Mouse (Mus musculus) urinary bladder, postnatal 10 days (tissue): Measurements from ENCODE around the gene Dnase2a.

Experiments used
- DNase-seq: peaks from one replicate; pipeline ENCODE4 v3.0.0; 2022; ENCODE audit warnings: low spot score

Gene Dnase2a

DNA sequence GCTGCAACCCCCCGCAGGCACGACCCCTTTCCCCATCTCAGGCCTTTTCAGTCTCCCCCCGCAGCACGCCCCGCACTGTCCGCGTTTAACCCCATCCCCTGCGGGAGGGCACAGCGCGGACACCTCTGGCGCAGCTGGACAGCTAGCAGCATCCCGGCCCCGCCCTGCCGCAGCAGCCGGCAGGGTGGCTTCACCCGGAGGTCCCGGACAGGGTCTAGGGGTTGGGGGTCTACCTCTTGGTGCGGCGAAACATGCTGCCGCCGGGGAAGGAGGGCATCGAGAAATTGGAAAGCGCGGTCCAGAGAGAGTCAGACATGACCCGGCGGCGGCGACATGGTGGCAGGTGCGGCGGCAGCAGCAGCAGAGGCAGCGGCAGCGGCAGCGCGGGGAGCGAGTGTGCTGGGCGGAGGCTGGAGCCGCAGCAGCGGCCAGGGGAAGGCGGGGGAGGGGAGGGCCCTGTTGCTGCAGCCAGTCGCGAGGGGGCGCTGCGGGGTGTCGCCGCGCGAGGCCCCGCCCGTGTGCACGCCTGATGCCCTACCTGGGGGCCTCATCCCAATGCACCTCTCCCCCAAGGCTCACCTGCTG is 28.7 kb downstream of the Dnase2a start, which contains the start of gene Mast1:
Mast1 (minus strand) TSS at position 398 of the 585 bp plus-strand sequence.
- no peak for DNase-seq

DNA sequence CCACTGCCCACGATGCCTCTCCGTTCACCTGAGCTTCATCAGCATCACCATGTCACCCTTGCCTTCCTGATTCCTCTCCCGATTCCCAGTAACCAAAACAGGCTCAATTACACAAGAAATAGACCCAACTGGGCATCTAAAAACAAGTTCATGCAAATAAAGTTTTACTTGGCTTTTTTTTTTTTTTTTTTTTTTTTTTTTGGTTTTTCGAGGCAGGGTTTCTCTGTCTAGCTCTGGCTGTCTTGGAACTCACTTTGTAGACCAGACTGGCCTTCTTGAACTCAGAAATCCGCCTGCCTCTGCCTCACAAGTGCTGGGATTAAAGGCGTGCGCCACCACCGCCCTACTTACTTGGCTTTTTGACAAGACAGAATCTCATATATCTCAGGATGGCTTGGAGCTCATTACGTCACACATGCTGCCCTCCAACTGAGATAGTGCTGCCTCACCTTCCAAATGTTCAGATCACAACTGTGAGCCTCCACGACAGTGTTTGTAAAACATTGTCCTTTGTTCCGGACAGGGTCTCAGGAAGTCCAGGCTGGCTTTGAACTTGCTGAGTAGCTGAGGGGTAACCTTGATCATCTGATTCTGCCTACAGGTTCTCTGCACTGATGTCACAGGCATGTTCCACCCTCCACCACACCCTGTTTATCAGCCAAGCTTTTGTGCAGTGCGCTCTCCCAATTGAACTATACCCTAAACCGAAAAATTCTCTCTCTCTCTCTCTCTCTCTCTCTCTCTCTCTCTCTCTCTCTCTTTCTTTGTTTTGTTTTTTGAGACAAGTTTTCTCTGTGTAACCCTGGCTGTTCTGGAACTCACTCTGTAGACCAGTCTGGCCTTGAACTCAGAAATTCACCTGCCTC is 29.5 kb downstream of the Dnase2a start:
- DNase-seq = no peak

DNA sequence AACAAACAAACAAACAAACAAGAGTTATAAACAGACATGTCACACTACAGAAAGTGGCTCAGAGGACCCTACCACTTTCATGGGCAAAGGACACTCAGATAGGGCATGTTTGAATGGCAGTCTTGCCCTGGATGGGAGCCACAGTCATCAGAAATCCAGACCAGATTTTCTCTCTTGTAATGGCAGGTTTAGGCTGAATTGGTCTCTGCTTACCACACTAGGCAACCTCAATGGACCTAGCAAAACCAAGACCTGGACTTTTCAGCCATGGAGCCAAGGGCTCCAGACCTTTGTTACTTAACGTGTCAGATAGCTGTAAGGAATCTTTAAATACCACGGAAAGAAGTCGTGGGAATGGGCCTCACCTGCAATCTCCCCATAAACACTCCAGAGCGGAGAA is 35.3 kb downstream of the Dnase2a start:
- DNase-seq = no peak

GRCm38 (mm10) chr8:84944478-84945160 is 36.3 kb downstream of the Dnase2a start:
- DNase-seq = no peak

- DNase-seq = no peak
Observed at GRCm38 (mm10) chr8:84945235-84945632, 36.9 kb downstream of the Dnase2a start.

GRCm38 (mm10) chr8:84945633-84946527 is 37.5 kb downstream of the Dnase2a start:
- DNase-seq = no peak

- no peak for DNase-seq
Observed at GRCm38 (mm10) chr8:84946528-84947240, 38.3 kb downstream of the Dnase2a start, which contains the start of gene Rtbdn. Gene Rtbdn (plus strand): TSS chr8:84946991.

GRCm38 (mm10) chr8:84947241-84947545 is 38.8 kb downstream of the Dnase2a start:
- DNase-seq = no peak

- DNase-seq = no peak
Observed at GRCm38 (mm10) chr8:84949753-84950152, 41.4 kb downstream of the Dnase2a start.

- no peak for DNase-seq
Observed at GRCm38 (mm10) chr8:84952612-84953255, 44.4 kb downstream of the Dnase2a start.

GRCm38 (mm10) chr8:84956768-84957167 is 48.4 kb downstream of the Dnase2a start:
- DNase-seq = no peak

DNA sequence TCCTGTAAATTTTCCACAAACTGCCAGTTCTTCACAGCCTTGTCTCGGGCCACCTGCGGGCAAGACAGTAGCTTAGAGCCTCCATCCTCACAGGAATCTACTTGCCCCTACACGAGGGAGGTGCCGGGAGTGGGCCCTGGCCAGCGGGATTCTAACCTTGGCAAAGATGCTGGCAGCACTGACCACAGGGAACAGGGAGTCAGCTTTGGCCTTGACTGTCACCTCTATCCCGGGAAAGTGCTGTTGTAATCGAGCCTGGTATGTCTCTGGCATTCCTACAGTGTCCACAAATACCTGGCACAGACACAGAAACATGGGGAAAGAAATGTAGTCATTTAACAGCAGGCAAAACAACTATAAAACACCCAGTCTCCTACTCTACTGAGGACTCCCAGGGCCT is 51.5 kb downstream of the Dnase2a start:
- DNase-seq = no peak

DNA sequence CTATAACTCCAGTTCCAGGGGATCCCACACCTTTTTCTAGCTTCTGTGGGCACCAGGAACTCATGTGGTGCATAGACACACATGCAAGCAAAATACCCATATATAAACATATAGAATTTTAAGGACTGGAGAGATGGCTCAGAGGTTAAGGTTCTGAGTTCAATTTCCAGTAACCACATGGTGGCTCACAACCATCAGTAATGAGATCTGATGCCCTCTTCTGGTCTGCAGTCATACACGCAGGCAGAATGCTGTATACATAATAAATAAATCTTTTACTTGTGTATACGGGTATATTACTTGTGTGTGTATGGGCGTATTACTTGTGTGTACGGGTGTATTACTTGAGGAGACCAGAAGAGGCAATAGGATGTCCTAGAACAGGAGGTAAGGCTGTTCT is 55.6 kb downstream of the Dnase2a start:
- no peak for DNase-seq

DNA sequence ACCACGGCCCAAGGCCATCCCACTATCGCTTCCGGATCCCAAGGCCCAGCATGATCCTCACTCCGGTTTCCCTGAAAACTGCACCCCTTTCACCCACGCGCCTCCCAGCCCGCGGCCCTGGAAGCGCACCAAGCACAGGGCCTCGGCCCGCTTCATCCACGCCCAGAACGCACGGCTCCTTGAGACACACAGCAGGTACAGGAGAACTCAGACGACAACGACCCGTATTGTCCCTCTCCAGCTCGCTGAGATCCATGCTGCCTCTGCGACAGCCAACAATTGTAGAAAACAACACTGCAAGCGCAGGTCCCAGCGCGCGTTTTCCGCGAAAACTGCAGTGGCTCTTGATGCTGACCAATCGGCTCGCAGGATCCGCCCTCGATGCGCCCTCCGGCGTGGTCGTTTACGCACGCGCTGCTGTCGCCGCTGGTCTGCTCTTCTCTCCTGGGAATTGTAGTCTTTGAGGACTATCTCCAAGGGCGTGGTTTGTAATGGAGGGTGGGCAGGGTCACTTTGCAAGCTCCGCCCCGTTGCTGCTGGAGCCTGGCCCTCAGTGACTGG is 57.5 kb downstream of the Dnase2a start:
- no peak for DNase-seq

DNA sequence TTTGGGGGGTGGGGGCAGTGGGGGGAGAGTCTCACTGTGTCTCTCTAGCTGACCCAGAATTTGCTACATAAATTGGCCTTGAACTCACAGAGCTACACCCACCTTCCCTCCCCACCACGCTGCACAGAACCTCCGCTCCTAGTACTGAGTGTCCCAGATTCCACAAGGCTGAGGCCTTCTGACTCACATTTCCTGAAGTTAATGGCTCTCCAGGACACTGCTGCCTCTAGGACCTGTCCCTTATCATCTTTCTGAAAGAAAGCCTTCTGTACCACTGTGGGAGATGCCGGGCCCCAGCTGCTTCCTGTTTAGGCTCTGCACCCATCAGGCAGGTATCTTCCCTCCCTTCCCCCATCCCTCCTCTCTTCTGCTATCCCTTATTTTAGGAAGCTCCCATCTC is 58.2 kb downstream of the Dnase2a start:
- DNase-seq = no peak

DNA sequence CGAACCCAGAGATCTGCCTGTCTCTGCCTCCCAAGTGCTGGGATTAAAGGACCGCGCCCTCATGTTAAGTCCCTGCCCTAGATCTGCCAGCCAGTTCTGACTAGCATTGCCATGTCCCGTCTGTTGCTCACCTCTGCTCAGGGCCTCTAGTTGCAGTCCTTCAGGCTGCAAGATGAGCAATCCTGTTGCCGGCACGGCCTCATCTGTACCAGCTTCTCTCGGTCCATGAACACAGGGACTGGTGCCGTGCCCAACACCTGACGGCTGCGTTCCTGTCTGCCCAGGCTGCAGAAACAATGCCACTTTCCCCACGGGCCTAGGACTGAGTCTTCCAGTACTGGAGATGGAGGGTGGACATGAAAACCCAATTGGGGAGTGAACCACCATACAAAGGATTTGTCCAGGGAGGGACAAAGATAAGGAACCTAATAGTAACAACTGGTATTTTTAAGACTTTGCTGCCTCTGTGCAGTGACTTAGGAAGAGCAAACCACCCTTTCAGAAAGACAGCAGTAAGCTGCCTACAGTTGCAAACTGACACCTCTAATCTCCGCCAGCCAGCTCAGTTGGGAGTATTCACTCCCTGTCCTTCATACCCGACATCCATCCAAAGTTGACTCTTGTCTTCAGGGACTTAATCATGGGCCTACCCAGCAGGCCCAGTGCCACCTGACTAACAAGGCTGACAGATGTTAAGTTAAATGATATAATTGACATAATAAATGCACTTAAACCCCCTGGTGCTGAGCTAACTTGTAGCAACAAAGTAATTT is 59.4 kb downstream of the Dnase2a start:
- DNase-seq = no peak

DNA sequence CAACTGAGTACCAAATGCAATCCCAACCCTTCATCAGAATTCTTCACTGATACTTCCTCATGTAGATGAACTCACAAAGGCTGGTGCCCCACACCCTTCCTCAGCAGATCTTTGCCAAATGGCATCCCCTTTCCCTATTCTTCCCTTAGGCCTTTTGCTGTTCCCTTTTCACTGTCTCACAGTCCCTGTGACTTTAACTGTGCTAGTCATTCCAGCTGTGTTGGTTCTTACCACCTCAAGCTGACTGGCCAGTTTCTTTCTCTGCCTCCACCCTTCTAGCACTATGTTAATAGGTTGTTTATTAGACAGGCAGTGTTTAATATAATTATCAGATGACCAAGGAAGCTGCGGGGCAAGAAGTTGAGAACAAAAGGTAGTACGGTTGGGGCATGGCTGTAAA is 60.3 kb downstream of the Dnase2a start:
- no peak for DNase-seq

DNA sequence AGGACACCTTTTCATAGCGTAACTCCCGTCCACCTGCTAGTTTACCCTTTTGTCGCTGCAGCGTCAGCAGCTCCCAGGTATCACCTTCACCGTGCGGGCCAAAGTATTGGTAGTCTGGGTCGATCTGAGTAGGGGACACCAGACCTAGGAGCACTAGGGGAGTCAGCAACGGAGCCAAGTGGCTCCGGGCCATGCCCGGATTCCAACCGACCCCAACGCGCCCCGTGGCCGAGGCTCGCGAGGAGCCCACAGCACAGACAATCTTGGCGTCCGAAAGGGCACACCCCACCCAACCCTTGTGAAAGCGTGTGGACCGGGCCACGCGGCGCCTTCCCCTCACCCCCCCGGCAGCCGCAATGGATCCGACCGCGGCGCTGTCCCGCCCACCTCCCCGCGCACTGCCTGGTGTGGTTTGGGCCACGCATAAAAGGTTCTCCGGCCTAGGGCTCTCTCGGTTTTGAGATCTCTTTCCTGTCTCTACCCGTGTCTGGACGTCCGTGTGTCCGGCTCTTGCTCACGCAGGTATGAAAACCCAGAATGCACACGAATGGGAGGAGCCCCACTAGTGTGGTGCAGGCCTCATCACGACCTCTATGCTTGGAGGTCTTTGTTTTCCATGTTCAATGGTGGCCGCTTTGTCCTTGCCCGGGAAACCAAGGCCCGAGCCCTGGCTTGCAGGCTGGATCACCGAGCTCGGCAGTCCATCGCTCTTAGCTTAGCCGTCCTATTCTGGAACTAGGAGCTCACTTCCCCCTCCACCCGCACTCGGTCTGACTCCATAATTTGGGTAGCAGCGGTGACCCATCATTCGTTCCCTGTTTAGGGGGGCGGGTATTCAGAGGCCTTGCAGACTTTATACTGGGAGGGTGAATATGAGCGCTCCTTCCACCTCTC is 61.1 kb downstream of the Dnase2a start, which contains the start of the genes Gm49661, Prdx2 and Rnaseh2a:
Gm49661 (minus strand) TSS at position 193 of the 894 bp plus-strand sequence.
Prdx2 (plus strand) TSS at position 347 of the 894 bp plus-strand sequence.
Rnaseh2a (minus strand) TSS at position 527 of the 894 bp plus-strand sequence.
- no peak for DNase-seq
